Mouse (Mus musculus): ENCODE measurements around the gene Tmem222. TPM values are rescaled to one million over a fixed set of nuclear protein-coding genes. Genes with fewer than 3 reads are reported as not detected.

Gene Tmem222
- total and polyA plus RNA-seq, 3 experiments: 51.8 to 69.2 TPM; not detected in 1

GRCm38 (mm10) chr4:133235415-133235814 lies 42.2 kb downstream of the Tmem222 start:
- peaks cover 2% of the 10 kb centered on the region for H3K79me2 ChIP-seq (ENCODE audit: control insufficient read depth, insufficient read depth, low read length, poor library complexity)
- H3K4me3 ChIP-seq (ENCODE audit: control insufficient read depth in 1 of 2, insufficient read depth in 1 of 2, low read depth in 2 of 2, low read length in 2 of 2): no peak overlapping the region
- no peak overlapping the region for H3K27ac ChIP-seq (ENCODE audit: control insufficient read depth, low read depth, low read length)
- no peak overlapping the region for H3K9ac ChIP-seq (ENCODE audit: control insufficient read depth, low read depth, low read length, poor library complexity, severe bottlenecking)
- no peaks in the 10 kb centered on the region for H3K27me3 ChIP-seq (ENCODE audit: control insufficient read depth in 1 of 2, insufficient read depth in 2 of 2, low read length in 2 of 2)
- DNase-seq (ENCODE audit: low read depth, low spot score): peak; percentile 37
- peaks cover 0 to 22% of the 10 kb centered on the region in 2 experiments; a peak in 3 of 4 replicates for H3K4me1 ChIP-seq (ENCODE audit: control insufficient read depth in 1 of 2, insufficient read depth in 2 of 2, low read length in 2 of 2)
- peaks cover 0 to 13% of the 10 kb centered on the region in 2 experiments; a peak in 2 of 4 replicates for H3K36me3 ChIP-seq (ENCODE audit: control insufficient read depth in 1 of 2, insufficient read depth in 2 of 2, low read length in 2 of 2)
- no peaks in the 10 kb centered on the region for H3K9me3 ChIP-seq (replicated peaks; ENCODE audit: insufficient read depth, low read length)
- TF ChIP-seq SMC3 (IDR thresholded peaks at IDR 0.05; ENCODE audit: low read depth, low read length): peak; percentile 28; the same call in 1 of the 2 replicates
- TF ChIP-seq CTCF (IDR thresholded peaks at IDR 0.05 in 2 of 3, conservative IDR thresholded peaks at IDR 0.05 in 1 of 3; ENCODE audit: control insufficient read depth in 1 of 3, insufficient read depth in 1 of 3, low read depth in 2 of 3, low read length in 3 of 3, poor library complexity in 1 of 3, severe bottlenecking in 1 of 3): peak in 2 of 3 experiments; percentile 20 to 27; a peak in 1 of 6 replicates
- no peak for TF ChIP-seq TBP (IDR thresholded peaks at IDR 0.05; ENCODE audit: low read depth, low read length)

DNA sequence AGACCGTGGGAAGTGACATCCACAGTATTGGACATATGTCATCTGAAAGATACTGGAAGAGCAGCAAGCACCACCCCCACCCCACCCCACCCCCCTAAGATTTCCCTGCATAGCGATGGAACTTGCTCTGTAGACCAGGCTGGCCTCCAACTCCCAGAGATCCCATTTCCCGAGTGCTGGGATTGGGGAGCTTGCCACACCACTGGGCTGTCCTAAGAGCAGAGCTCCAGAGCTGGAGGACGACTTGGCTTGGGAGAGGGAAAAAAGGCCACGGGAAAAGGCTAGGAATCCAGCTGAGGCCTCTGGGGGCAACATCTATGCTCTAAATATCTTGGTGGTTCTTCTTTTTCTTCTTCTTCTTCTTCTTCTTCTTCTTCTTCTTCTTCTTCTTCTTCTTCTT lies 42.8 kb downstream of the Tmem222 start:
- Histone ChIP-seq H3K36me3 (ENCODE audit: control insufficient read depth in 1 of 2, insufficient read depth in 2 of 2, low read length in 2 of 2) (peaks cover 0 to 9% of the 10 kb centered on the region in 2 experiments; a peak in 1 of 4 replicates), H3K9me3 (replicated peaks; ENCODE audit: insufficient read depth, low read length) (no peaks in the 10 kb centered on the region), H3K9ac (ENCODE audit: control insufficient read depth, low read depth, low read length, poor library complexity, severe bottlenecking) (no peak overlapping the region), H3K4me1 (ENCODE audit: control insufficient read depth in 1 of 2, insufficient read depth in 2 of 2, low read length in 2 of 2) (peaks cover 0 to 19% of the 10 kb centered on the region in 2 experiments; a peak in 3 of 4 replicates), H3K27ac (ENCODE audit: control insufficient read depth, low read depth, low read length) (no peak overlapping the region), H3K27me3 (ENCODE audit: control insufficient read depth in 1 of 2, insufficient read depth in 2 of 2, low read length in 2 of 2) (no peaks in the 10 kb centered on the region), H3K79me2 (ENCODE audit: control insufficient read depth, insufficient read depth, low read length, poor library complexity) (no peaks in the 10 kb centered on the region), H3K4me3 (ENCODE audit: control insufficient read depth in 1 of 2, insufficient read depth in 1 of 2, low read depth in 2 of 2, low read length in 2 of 2) (no peak overlapping the region)
- TF ChIP-seq EP300 (IDR thresholded peaks at IDR 0.05; ENCODE audit: low read depth in 1 of 2, low read length in 2 of 2) (no peak), TAL1 (IDR thresholded peaks at IDR 0.05; ENCODE audit: low read length) (no peak), NELFE (IDR thresholded peaks at IDR 0.05; ENCODE audit: low read depth, low read length) (no peak), SIN3A (IDR thresholded peaks at IDR 0.05; ENCODE audit: low read length) (no peak), UBTF (IDR thresholded peaks at IDR 0.05; ENCODE audit: borderline replicate concordance, insufficient read depth, low read depth, low read length) (no peak), ZC3H11A (IDR thresholded peaks at IDR 0.05; ENCODE audit: low read depth, low read length) (no peak), JUND (IDR thresholded peaks at IDR 0.05; ENCODE audit: low read depth, low read length) (no peak), E2F4 (IDR thresholded peaks at IDR 0.05; ENCODE audit: borderline replicate concordance, low read depth, low read length) (no peak), POLR2AphosphoS5 (IDR thresholded peaks at IDR 0.05; ENCODE audit: borderline replicate concordance, low read depth, low read length) (no peak), TCF12 (IDR thresholded peaks at IDR 0.05; ENCODE audit: low read depth, low read length) (no peak), SMC3 (IDR thresholded peaks at IDR 0.05; ENCODE audit: low read depth, low read length) (no peak), RCOR1 (IDR thresholded peaks at IDR 0.05; ENCODE audit: low read depth, low read length) (no peak), CTCF (IDR thresholded peaks at IDR 0.05 in 2 of 3, conservative IDR thresholded peaks at IDR 0.05 in 1 of 3; ENCODE audit: control insufficient read depth in 1 of 3, insufficient read depth in 1 of 3, low read depth in 2 of 3, low read length in 3 of 3, poor library complexity in 1 of 3, severe bottlenecking in 1 of 3) (no peak), POLR2AphosphoS2 (IDR thresholded peaks at IDR 0.05; ENCODE audit: low read length) (no peak), ZKSCAN1 (IDR thresholded peaks at IDR 0.05; ENCODE audit: low read depth, low read length) (no peak), CHD2 (IDR thresholded peaks at IDR 0.05; ENCODE audit: low read length) (no peak)
- no peak for DNase-seq (ENCODE audit: low read depth, low spot score)
